Mouse (Mus musculus): ENCODE results near the gene Cnpy4.

- no peak for TF ChIP-seq CTCF (IDR thresholded peaks at IDR 0.05; ENCODE audit: low read depth)
- TF ChIP-seq EP300 (optimal IDR thresholded peaks at IDR 0.05) = no peak
These were observed 32.6 kb downstream of the Cnpy4 start for GRCm38 (mm10) chr5:138219864-138220263.
